Mouse (Mus musculus) C2C12 (cell line): ENCODE results near the gene Lrrn4cl. TPM values are rescaled to one million over a fixed set of nuclear protein-coding genes. Genes with fewer than 3 reads are reported as not detected.

Experiments
- H3K27me3 ChIP-seq: one replicate; pipeline ENCODE4 v1.6.1; 2011; ENCODE audit not compliant: control insufficient read depth, insufficient read depth, insufficient read length
- H3K36me3 ChIP-seq: one replicate; pipeline ENCODE4 v1.6.1; 2011; ENCODE audit not compliant: control insufficient read depth, insufficient read depth
- H3K4me3 ChIP-seq: one replicate; pipeline ENCODE4 v1.5.1; 2011; ENCODE audit warnings: mild to moderate bottlenecking, control low read depth; ENCODE audit not compliant: poor library complexity, insufficient read depth, severe bottlenecking
- H3K79me2 ChIP-seq: one replicate; pipeline ENCODE4 v1.6.1; 2011; ENCODE audit not compliant: control insufficient read depth, insufficient read depth
- H3K79me3 ChIP-seq: one replicate; pipeline ENCODE4 v1.6.1; 2011; ENCODE audit warnings: low read depth, control low read depth
- H3ac ChIP-seq: one replicate; pipeline ENCODE3; 2011; ENCODE audit warnings: low read depth; ENCODE audit not compliant: control insufficient read depth, insufficient read length
- CEBPB ChIP-seq: IDR thresholded peaks from one replicate; pipeline ENCODE4 v1.6.1; 2011; ENCODE audit warnings: low read depth, mild to moderate bottlenecking, control low read depth, moderate library complexity
- CTCF ChIP-seq: IDR thresholded peaks from one replicate; pipeline ENCODE4 v1.5.1; 2011; ENCODE audit not compliant: control insufficient read depth, insufficient read depth, insufficient read length
- FOSL1 ChIP-seq: IDR thresholded peaks from one replicate; pipeline ENCODE4 v1.8.0; 2011; ENCODE audit warnings: mild to moderate bottlenecking, low read length; ENCODE audit not compliant: poor library complexity, insufficient read depth, severe bottlenecking
- MAX ChIP-seq: IDR thresholded peaks from one replicate; pipeline ENCODE4 v1.6.1; 2011; ENCODE audit warnings: mild to moderate bottlenecking, control low read depth
- MYOD1 ChIP-seq: IDR thresholded peaks from one replicate; pipeline ENCODE4 v1.6.1; 2011; ENCODE audit warnings: low read depth; ENCODE audit not compliant: control insufficient read depth, insufficient read length
- MYOG ChIP-seq: IDR thresholded peaks from one replicate; pipeline ENCODE4 v1.6.1; 2011; ENCODE audit not compliant: control insufficient read depth, insufficient read length; ENCODE audit errors: extremely low read depth
- USF1 ChIP-seq: IDR thresholded peaks from one replicate; pipeline ENCODE4 v1.6.1; 2011; ENCODE audit warnings: low read depth, mild to moderate bottlenecking, control low read depth, moderate library complexity
- polyA plus RNA-seq: library from polyadenylated mRNA; unstranded; fragments of >200 nt; fragmentation: generic; extraction: Trizol; gene quantifications from one replicate; pipeline ENCODE4 v1.2.1, GENCODE M21; 2012; ENCODE audit warnings: missing spikeins

Lrrn4cl gene
- polyA plus RNA-seq, 1 experiment, result 0.25 TPM

GRCm38 (mm10) chr19:8881034-8881392 lies 30.4 kb downstream of the Lrrn4cl start:
- Histone ChIP-seq H3K27me3 (no peaks in the 10 kb centered on the region), H3K79me3 (no peaks in the 10 kb centered on the region), H3K79me2 (no peaks in the 10 kb centered on the region), H3ac (peak overlapping the region; percentile 26), H3K4me3 (peak overlapping the region; percentile 57), H3K36me3 (peaks cover 11% of the 10 kb centered on the region)
- no peak for TF ChIP-seq MYOG
- TF ChIP-seq CTCF, result no peak
- no peak for TF ChIP-seq CEBPB
- TF ChIP-seq MAX, result no peak
- no peak for TF ChIP-seq USF1
- no peak for TF ChIP-seq FOSL1
- TF ChIP-seq MYOD1, result no peak

GRCm38 (mm10) chr19:8883616-8884015 lies 33.0 kb downstream of the Lrrn4cl start, which contains the start of the genes Lbhd1 and Gm49403:
Gene Lbhd1 (plus strand): TSS chr19:8883732.
Gene Gm49403 (plus strand): TSS chr19:8883930.
- peaks cover 15% of the 10 kb centered on the region for H3K79me2 ChIP-seq
- TF ChIP-seq USF1, result no peak
- TF ChIP-seq MYOD1, result no peak
- TF ChIP-seq MYOG, result no peak
- TF ChIP-seq FOSL1, result no peak
- no peak for TF ChIP-seq CEBPB
- TF ChIP-seq MAX, result no peak
- no peak for TF ChIP-seq CTCF
- no peaks in the 10 kb centered on the region for H3K79me3 ChIP-seq
- peaks cover 7% of the 10 kb centered on the region for H3K36me3 ChIP-seq
- no peaks in the 10 kb centered on the region for H3K27me3 ChIP-seq
- H3K4me3 ChIP-seq, result no peak within 1 kb of the TSS
- no peak within 1 kb of the TSS for H3ac ChIP-seq

- H3K4me3 ChIP-seq, result peak overlapping the region; percentile 76
- TF ChIP-seq CTCF (no peak), MAX (no peak), CEBPB (no peak), USF1 (no peak), FOSL1 (no peak), MYOD1 (no peak), MYOG (no peak)
- H3K36me3 ChIP-seq, result peaks cover 28% of the 10 kb centered on the region
Observed at GRCm38 (mm10) chr19:8886916-8887584, 36.5 kb downstream of the Lrrn4cl start.

GRCm38 (mm10) chr19:8887585-8888463 lies 37.3 kb downstream of the Lrrn4cl start:
- peak overlapping the region; percentile 80 for H3ac ChIP-seq
- H3K4me3 ChIP-seq, result peak overlapping the region; percentile 76
- peaks cover 28% of the 10 kb centered on the region for H3K36me3 ChIP-seq
- H3K79me2 ChIP-seq, result peaks cover 45% of the 10 kb centered on the region
- H3K79me3 ChIP-seq, result peaks cover 16% of the 10 kb centered on the region
- TF ChIP-seq MAX (peak; percentile 40), MYOD1 (no peak)
- H3K27me3 ChIP-seq, result no peaks in the 10 kb centered on the region

More at GRCm38 (mm10) chr19:8886916-8887584, 36.5 kb downstream of the Lrrn4cl start:
- Histone ChIP-seq H3ac (peak overlapping the region; percentile 18), H3K79me2 (peaks cover 43% of the 10 kb centered on the region), H3K79me3 (peaks cover 16% of the 10 kb centered on the region), H3K27me3 (no peaks in the 10 kb centered on the region)

GRCm38 (mm10) chr19:8888511-8889385 lies 38.2 kb downstream of the Lrrn4cl start, which contains the start of the genes 1810009A15Rik and Gm49416:
Gene 1810009A15Rik (plus strand): TSS chr19:8888853.
Gene Gm49416 (plus strand): TSS chr19:8888926.
- TF ChIP-seq MAX, result peak; percentile 87
- TF ChIP-seq USF1, result no peak
- peaks cover 28% of the 10 kb centered on the region for H3K36me3 ChIP-seq
- H3K4me3 ChIP-seq, result peak within 1 kb of the TSS; percentile 76
- H3ac ChIP-seq, result peak within 1 kb of the TSS; percentile 99
- peaks cover 25% of the 10 kb centered on the region for H3K79me3 ChIP-seq
- no peaks in the 10 kb centered on the region for H3K27me3 ChIP-seq
- H3K79me2 ChIP-seq, result peaks cover 54% of the 10 kb centered on the region
